Mouse (Mus musculus): ENCODE data around the gene Tnfaip2.

The Tnfaip2 gene

GRCm38 (mm10) chr12:111442309-111443010 lies at the start of gene Tnfaip2:
Gene Tnfaip2, plus strand, starts transcription at chr12:111442469.
- DNase-seq (ENCODE audit: extremely low spot score, low spot score), result peak; percentile 81

GRCm38 (mm10) chr12:111394008-111394407 lies 48.3 kb upstream of the Tnfaip2 start:
- no peak for DNase-seq (ENCODE audit: extremely low spot score, low spot score)

- no peak for DNase-seq (ENCODE audit: extremely low spot score, low spot score)
These were observed 45.3 kb upstream of the Tnfaip2 start for GRCm38 (mm10) chr12:111396997-111397396.

- peak; percentile 76 for DNase-seq (ENCODE audit: extremely low spot score, low spot score)
These were observed 40.6 kb upstream of the Tnfaip2 start for GRCm38 (mm10) chr12:111401454-111402184.

- no peak for DNase-seq (ENCODE audit: extremely low spot score, low spot score)
These were observed 37.4 kb upstream of the Tnfaip2 start for GRCm38 (mm10) chr12:111404880-111405279.

GRCm38 (mm10) chr12:111406622-111407021 lies 35.6 kb upstream of the Tnfaip2 start, which contains the start of gene Lbhd2:
Gene Lbhd2, plus strand, starts transcription at chr12:111406809.
- DNase-seq (ENCODE audit: extremely low spot score, low spot score), result no peak

GRCm38 (mm10) chr12:111409583-111409982 lies 32.7 kb upstream of the Tnfaip2 start:
- no peak for DNase-seq (ENCODE audit: extremely low spot score, low spot score)

GRCm38 (mm10) chr12:111411631-111412355 lies 30.5 kb upstream of the Tnfaip2 start:
- DNase-seq (ENCODE audit: extremely low spot score, low spot score), result no peak

- peak; percentile 52 for DNase-seq (ENCODE audit: extremely low spot score, low spot score)
These were observed 29.5 kb upstream of the Tnfaip2 start for GRCm38 (mm10) chr12:111412581-111413284.

GRCm38 (mm10) chr12:111413300-111413699 lies 29.0 kb upstream of the Tnfaip2 start:
- DNase-seq (ENCODE audit: extremely low spot score, low spot score), result peak; percentile 87

GRCm38 (mm10) chr12:111416921-111417779 lies 25.1 kb upstream of the Tnfaip2 start, which contains the start of gene Exoc3l4:
Gene Exoc3l4, plus strand, starts transcription at chr12:111417017.
- DNase-seq (ENCODE audit: extremely low spot score, low spot score), result no peak

GRCm38 (mm10) chr12:111419918-111420317 lies 22.4 kb upstream of the Tnfaip2 start:
- no peak for DNase-seq (ENCODE audit: extremely low spot score, low spot score)

- DNase-seq (ENCODE audit: extremely low spot score, low spot score), result no peak
These were observed 21.1 kb upstream of the Tnfaip2 start for GRCm38 (mm10) chr12:111420946-111421709.

GRCm38 (mm10) chr12:111422852-111423251 lies 19.4 kb upstream of the Tnfaip2 start:
- DNase-seq (ENCODE audit: extremely low spot score, low spot score), result no peak

- peak; percentile 43 for DNase-seq (ENCODE audit: extremely low spot score, low spot score)
These were observed 18.6 kb upstream of the Tnfaip2 start for GRCm38 (mm10) chr12:111423570-111424129.

- DNase-seq (ENCODE audit: extremely low spot score, low spot score), result no peak
These were observed 17.7 kb upstream of the Tnfaip2 start for GRCm38 (mm10) chr12:111424547-111424946.

- peak; percentile 80 for DNase-seq (ENCODE audit: extremely low spot score, low spot score)
These were observed 17.0 kb upstream of the Tnfaip2 start for GRCm38 (mm10) chr12:111425258-111425657.

- peak; percentile 92 for DNase-seq (ENCODE audit: extremely low spot score, low spot score)
These were observed 16.3 kb upstream of the Tnfaip2 start for GRCm38 (mm10) chr12:111425789-111426460.

Measured in neural tube, embryonic 10.5 days (tissue).